Mouse (Mus musculus) hematopoietic stem cell, adult 5-6 weeks (primary cell): ENCODE results near the gene Zcchc7. TPM values are rescaled to one million over a fixed set of nuclear protein-coding genes. Genes with fewer than 3 reads are reported as not detected.

Experiments used
- ATAC-seq, 2 experiments: fragments of 125-278 bp in 1 of 2; replicated peaks in 1 of 2; 2 replicates each; pipeline ENCODE4 v1.8.0; 2016 to 2017; ENCODE audit warnings: inconsistent platforms in 2 of 2, mild to moderate bottlenecking in 2 of 2, moderate number of reproducible peaks in 2 of 2, low read depth in 1 of 2, moderate TSS enrichment in 1 of 2; ENCODE audit not compliant: low FRiP score in 2 of 2, poor library complexity in 2 of 2, severe bottlenecking in 2 of 2, insufficient read depth in 1 of 2, low TSS enrichment in 1 of 2
- total RNA-seq: library from RNA; stranded (forward); fragments of 172-1452, 232-1000 nt; gene quantifications from 2 replicates; pipeline ENCODE4 v1.2.3, GENCODE M21; 2017

Gene Zcchc7
- total RNA-seq, 1 experiment from 2014 or later, result 223 TPM

- no peak for ATAC-seq
Observed at GRCm38 (mm10) chr4:44872048-44872447, 116.4 kb downstream of the Zcchc7 start.

GRCm38 (mm10) chr4:44880065-44880623 is 124.5 kb downstream of the Zcchc7 start:
- ATAC-seq, result no peak

- ATAC-seq, result no peak
Observed at GRCm38 (mm10) chr4:44886143-44886542, 130.5 kb downstream of the Zcchc7 start.

- no peak for ATAC-seq
Observed at GRCm38 (mm10) chr4:44891344-44891743, 135.7 kb downstream of the Zcchc7 start.

- ATAC-seq, result no peak
Observed at GRCm38 (mm10) chr4:44905651-44906271, 150.1 kb downstream of the Zcchc7 start.

GRCm38 (mm10) chr4:44906399-44906798 is 150.7 kb downstream of the Zcchc7 start:
- ATAC-seq, result no peak

- ATAC-seq, result peak; percentile 42 to 45; a peak in 3 of 4 replicates
Observed at GRCm38 (mm10) chr4:44910065-44910464, 154.4 kb downstream of the Zcchc7 start.

- ATAC-seq, result no peak
Observed at GRCm38 (mm10) chr4:44910857-44911256, 155.2 kb downstream of the Zcchc7 start.

- ATAC-seq, result no peak
Observed at GRCm38 (mm10) chr4:44917312-44917848, 161.7 kb downstream of the Zcchc7 start.

GRCm38 (mm10) chr4:44917907-44918306 is 162.2 kb downstream of the Zcchc7 start:
- ATAC-seq, result no peak

GRCm38 (mm10) chr4:44920831-44921230 is 165.2 kb downstream of the Zcchc7 start:
- no peak for ATAC-seq

- ATAC-seq, result no peak
Observed at GRCm38 (mm10) chr4:44922466-44923128, 166.9 kb downstream of the Zcchc7 start.

- no peak for ATAC-seq
Observed at GRCm38 (mm10) chr4:44923129-44923481, 167.4 kb downstream of the Zcchc7 start.

GRCm38 (mm10) chr4:44927934-44928333 is 172.3 kb downstream of the Zcchc7 start:
- no peak for ATAC-seq

GRCm38 (mm10) chr4:44928790-44929189 is 173.1 kb downstream of the Zcchc7 start:
- no peak for ATAC-seq

- ATAC-seq, result no peak
Observed at GRCm38 (mm10) chr4:44930406-44930805, 174.7 kb downstream of the Zcchc7 start.

- no peak for ATAC-seq
Observed at GRCm38 (mm10) chr4:44931732-44932131, 176.1 kb downstream of the Zcchc7 start.
